Mouse (Mus musculus) erythroblast, adult 5-6 weeks (primary cell): ENCODE data around the gene Sipa1l2. TPM values are rescaled to one million over a fixed set of nuclear protein-coding genes. Genes with fewer than 3 reads are reported as not detected.
"Not testable (repeated sequence)": the region's sequence is repeated elsewhere in the genome, so short reads cannot be mapped to it uniquely, and the experiment has no call there.

ENCODE experiments used
- ATAC-seq: replicated peaks from 2 replicates; pipeline ENCODE4 v1.8.0; 2016; ENCODE audit warnings: moderate number of reproducible peaks, mild to moderate bottlenecking, moderate TSS enrichment, inconsistent platforms; ENCODE audit not compliant: poor library complexity, low FRiP score, severe bottlenecking
- total RNA-seq, 2 experiments: library from RNA; stranded (forward) in 1 of 2; stranded (reverse) in 1 of 2; fragments of 150-400 nt in 1 of 2; fragments of 200-764, 138-1000 nt in 1 of 2; gene quantifications; 2 replicates each; pipeline versions ENCODE4 v1.2.3 to v1.2.4; 2015 to 2017; ENCODE audit warnings: low replicate concordance in 2 of 2

Sipa1l2 gene
- total RNA-seq, 2 experiments from 2014 or later: 0.38 to 1.2 TPM

- no peak for ATAC-seq
Observed at GRCm38 (mm10) chr8:125545866-125546265, 23.7 kb downstream of the Sipa1l2 start.

GRCm38 (mm10) chr8:125542893-125543613 lies 26.6 kb downstream of the Sipa1l2 start:
- ATAC-seq: no peak

GRCm38 (mm10) chr8:125539056-125540013 lies 30.3 kb downstream of the Sipa1l2 start:
- no peak for ATAC-seq

- no peak for ATAC-seq
Observed at GRCm38 (mm10) chr8:125538265-125538664, 31.3 kb downstream of the Sipa1l2 start.

- ATAC-seq: no peak
Observed at GRCm38 (mm10) chr8:125533709-125534108, 35.9 kb downstream of the Sipa1l2 start.

- no peak for ATAC-seq
Observed at GRCm38 (mm10) chr8:125532953-125533352, 36.7 kb downstream of the Sipa1l2 start.

GRCm38 (mm10) chr8:125532177-125532576 lies 37.4 kb downstream of the Sipa1l2 start:
- no peak for ATAC-seq

GRCm38 (mm10) chr8:125531640-125532039 lies 38.0 kb downstream of the Sipa1l2 start:
- ATAC-seq: no peak

- ATAC-seq: no peak
Observed at GRCm38 (mm10) chr8:125531088-125531438, 38.5 kb downstream of the Sipa1l2 start.

GRCm38 (mm10) chr8:125530187-125531087 lies 39.2 kb downstream of the Sipa1l2 start:
- no peak for ATAC-seq

- ATAC-seq: no peak
Observed at GRCm38 (mm10) chr8:125529019-125529418, 40.6 kb downstream of the Sipa1l2 start.

GRCm38 (mm10) chr8:125527941-125528340 lies 41.7 kb downstream of the Sipa1l2 start:
- ATAC-seq: no peak

- ATAC-seq: no peak
Observed at GRCm38 (mm10) chr8:125526999-125527398, 42.6 kb downstream of the Sipa1l2 start.

GRCm38 (mm10) chr8:125526582-125526981 lies 43.0 kb downstream of the Sipa1l2 start:
- no peak for ATAC-seq

- ATAC-seq: no peak
Observed at GRCm38 (mm10) chr8:125524479-125524878, 45.1 kb downstream of the Sipa1l2 start.

- ATAC-seq: no peak
Observed at GRCm38 (mm10) chr8:125523213-125523612, 46.4 kb downstream of the Sipa1l2 start.

GRCm38 (mm10) chr8:125522151-125522550 lies 47.5 kb downstream of the Sipa1l2 start:
- ATAC-seq: no peak

GRCm38 (mm10) chr8:125521087-125521486 lies 48.5 kb downstream of the Sipa1l2 start:
- no peak for ATAC-seq

GRCm38 (mm10) chr8:125520308-125520707 lies 49.3 kb downstream of the Sipa1l2 start:
- not testable (repeated sequence) for ATAC-seq

- no peak for ATAC-seq
Observed at GRCm38 (mm10) chr8:125518951-125519350, 50.7 kb downstream of the Sipa1l2 start.
